Mouse (Mus musculus) leukemia stem cell, adult 10-12 weeks (primary cell): ENCODE results near the gene Cnih4. TPM values are rescaled to one million over a fixed set of nuclear protein-coding genes. Genes with fewer than 3 reads are reported as not detected.

Experiments
- polyA plus RNA-seq: library from polyadenylated mRNA; stranded (reverse); fragments of >175 nt; gene quantifications from 2 replicates; pipeline ENCODE4 v1.2.3, GENCODE M21; 2012; ENCODE audit warnings: low replicate concordance

Cnih4 gene
- polyA plus RNA-seq: 21.3 and 54.4 TPM in 2 replicates

GRCm38 (mm10) chr1:181143950-181144836 is at the start of gene Cnih4, which contains the start of gene Nvl:
Cnih4 (plus strand) TSS chr1:181144693.
Nvl (minus strand) TSS chr1:181144204.

GRCm38 (mm10) chr1:181211920-181212633 is 67.6 kb downstream of the Cnih4 start, which contains the start of gene Wdr26:
Wdr26 (minus strand) TSS chr1:181212001.

Other genes with a start within 250 kb of the Cnih4 start
- gene Pycr2, start 240.4 kb upstream of the Cnih4 start, polyA plus RNA-seq: 353 and 400 TPM in 2 replicates
- gene Lefty1, start 209.7 kb upstream of the Cnih4 start, polyA plus RNA-seq: 10.0 and 16.2 TPM in 2 replicates
- 15.9 and 22.0 TPM in 2 replicates for gene Tmem63a, start 202.3 kb upstream of the Cnih4 start, polyA plus RNA-seq
- 2.3 and 3.0 TPM in 2 replicates for gene Ephx1, start 123.8 kb upstream of the Cnih4 start, polyA plus RNA-seq
- not detected in 2 replicates for gene 9130409I23Rik, start 93.5 kb upstream of the Cnih4 start, polyA plus RNA-seq
- 5.7 and 5.9 TPM in 2 replicates for gene Nvl, start 489 bp upstream of the Cnih4 start, polyA plus RNA-seq
- 28.6 and 55.4 TPM in 2 replicates for gene Wdr26, start 67.3 kb downstream of the Cnih4 start, polyA plus RNA-seq
- gene Cnih3, start 207.9 kb downstream of the Cnih4 start, polyA plus RNA-seq: not detected in 2 replicates